Mouse (Mus musculus): ENCODE measurements around the gene F930015N05Rik. TPM values are rescaled to one million over a fixed set of nuclear protein-coding genes. Genes with fewer than 3 reads are reported as not detected.
A peak's percentile ranks its signal among the peaks of the same experiment; 100 is the strongest.

Gene F930015N05Rik
- polyA plus RNA-seq, 1 experiment = 0.66 TPM

GRCm38 (mm10) chr11:64434611-64435545 is 1.6 kb downstream of the F930015N05Rik start, which contains the start of gene Hs3st3a1:
Hs3st3a1 (plus strand) TSS chr11:64435332.
- no peaks in the 10 kb centered on the region for H3K27me3 ChIP-seq (ENCODE audit: control insufficient read depth, insufficient read depth, insufficient read length)

GRCm38 (mm10) chr11:64418969-64419368 is 17.5 kb downstream of the F930015N05Rik start:
- Histone ChIP-seq H3K36me3 (ENCODE audit: control insufficient read depth, insufficient read depth) (no peaks in the 10 kb centered on the region), H3ac (ENCODE audit: control insufficient read depth, insufficient read length) (no peak overlapping the region), H3K27me3 (ENCODE audit: control insufficient read depth, insufficient read depth, insufficient read length) (no peaks in the 10 kb centered on the region), H3K4me2 (ENCODE audit: low read depth) (no peak overlapping the region), H3K79me2 (ENCODE audit: control insufficient read depth, insufficient read depth) (no peaks in the 10 kb centered on the region), H3K4me3 (no peak overlapping the region)
- TF ChIP-seq MAX (IDR thresholded peaks at IDR 0.05; ENCODE audit: low read depth) = no peak
- no peak for TF ChIP-seq USF1 (IDR thresholded peaks at IDR 0.05; ENCODE audit: low read depth)
- TF ChIP-seq REST (IDR thresholded peaks at IDR 0.05; ENCODE audit: insufficient read depth, insufficient read length) = no peak
- TF ChIP-seq POLR2A (IDR thresholded peaks at IDR 0.05; ENCODE audit: insufficient read length, low read depth) = no peak
- TF ChIP-seq CEBPB (IDR thresholded peaks at IDR 0.05; ENCODE audit: insufficient read depth, poor library complexity, severe bottlenecking) = no peak
- TF ChIP-seq MYOG (IDR thresholded peaks at IDR 0.05; ENCODE audit: control insufficient read depth in 1 of 3, insufficient read depth in 1 of 3, insufficient read length in 2 of 3, low read depth in 2 of 3) = no peak
- no peak for TF ChIP-seq TCF12 (IDR thresholded peaks at IDR 0.05; ENCODE audit: insufficient read depth, poor library complexity, severe bottlenecking)
- no peak for TF ChIP-seq TCF3 (IDR thresholded peaks at IDR 0.05; ENCODE audit: insufficient read length, low read depth)
- TF ChIP-seq POLR2AphosphoS2 (IDR thresholded peaks at IDR 0.05; ENCODE audit: insufficient read length, low read depth) = no peak
- no peak for TF ChIP-seq MYOD1 (IDR thresholded peaks at IDR 0.05; ENCODE audit: control insufficient read depth in 1 of 3, insufficient read length in 2 of 3, low read depth in 2 of 3)

More at GRCm38 (mm10) chr11:64434611-64435545, 1.6 kb downstream of the F930015N05Rik start, which contains the start of gene Hs3st3a1:
- Histone ChIP-seq H3K79me2 (ENCODE audit: control insufficient read depth, insufficient read depth) (peaks cover 10% of the 10 kb centered on the region), H3K36me3 (ENCODE audit: control insufficient read depth, insufficient read depth) (no peaks in the 10 kb centered on the region), H3K4me3 (peak within 1 kb of the TSS; percentile 57), H3ac (ENCODE audit: control insufficient read depth, insufficient read length) (peak within 1 kb of the TSS; percentile 95), H3K4me2 (ENCODE audit: low read depth) (peak within 1 kb of the TSS; percentile 98)
- no peak for TF ChIP-seq CEBPB (IDR thresholded peaks at IDR 0.05; ENCODE audit: insufficient read depth, poor library complexity, severe bottlenecking)
- TF ChIP-seq SRF (IDR thresholded peaks at IDR 0.05; ENCODE audit: control insufficient read depth, insufficient read length, low read depth) = no peak
- TF ChIP-seq REST (IDR thresholded peaks at IDR 0.05; ENCODE audit: insufficient read depth, insufficient read length) = no peak
- no peak for TF ChIP-seq TCF3 (IDR thresholded peaks at IDR 0.05; ENCODE audit: insufficient read length, low read depth)
- TF ChIP-seq POLR2A (IDR thresholded peaks at IDR 0.05; ENCODE audit: insufficient read length, low read depth) = peak; percentile 90
- TF ChIP-seq TCF12 (IDR thresholded peaks at IDR 0.05; ENCODE audit: insufficient read depth, poor library complexity, severe bottlenecking) = no peak
- TF ChIP-seq MYOG (IDR thresholded peaks at IDR 0.05; ENCODE audit: control insufficient read depth in 1 of 3, insufficient read depth in 1 of 3, insufficient read length in 2 of 3, low read depth in 2 of 3) = no peak
- TF ChIP-seq POLR2AphosphoS2 (IDR thresholded peaks at IDR 0.05; ENCODE audit: insufficient read length, low read depth) = peak; percentile 84
- TF ChIP-seq E2F4 (IDR thresholded peaks at IDR 0.05; ENCODE audit: insufficient read depth) = no peak
- peak; percentile 53 for TF ChIP-seq MAX (IDR thresholded peaks at IDR 0.05; ENCODE audit: low read depth)
- no peak for TF ChIP-seq MYOD1 (IDR thresholded peaks at IDR 0.05; ENCODE audit: control insufficient read depth in 1 of 3, insufficient read length in 2 of 3, low read depth in 2 of 3)
- TF ChIP-seq USF1 (IDR thresholded peaks at IDR 0.05; ENCODE audit: low read depth) = peak; percentile 38

- TF ChIP-seq POLR2AphosphoS2 (IDR thresholded peaks at IDR 0.05; ENCODE audit: insufficient read length, low read depth) (no peak), E2F4 (IDR thresholded peaks at IDR 0.05; ENCODE audit: insufficient read depth) (no peak), MYOG (IDR thresholded peaks at IDR 0.05; ENCODE audit: control insufficient read depth in 1 of 3, insufficient read depth in 1 of 3, insufficient read length in 2 of 3, low read depth in 2 of 3) (no peak)
- H3K79me2 ChIP-seq (ENCODE audit: control insufficient read depth, insufficient read depth) = no peaks in the 10 kb centered on the region
- no peak overlapping the region for H3ac ChIP-seq (ENCODE audit: control insufficient read depth, insufficient read length)
- no peak overlapping the region for H3K4me3 ChIP-seq
- no peaks in the 10 kb centered on the region for H3K36me3 ChIP-seq (ENCODE audit: control insufficient read depth, insufficient read depth)
- peaks cover 5% of the 10 kb centered on the region for H3K27me3 ChIP-seq (ENCODE audit: control insufficient read depth, insufficient read depth, insufficient read length)
- no peak overlapping the region for H3K4me2 ChIP-seq (ENCODE audit: low read depth)
Observed at GRCm38 (mm10) chr11:64400534-64401093, 35.8 kb downstream of the F930015N05Rik start.

- H3K36me3 ChIP-seq (ENCODE audit: control insufficient read depth, insufficient read depth) = no peaks in the 10 kb centered on the region
- no peak overlapping the region for H3K4me3 ChIP-seq
- no peak overlapping the region for H3ac ChIP-seq (ENCODE audit: control insufficient read depth, insufficient read length)
- H3K4me2 ChIP-seq (ENCODE audit: low read depth) = no peak overlapping the region
- H3K27me3 ChIP-seq (ENCODE audit: control insufficient read depth, insufficient read depth, insufficient read length) = peaks cover 2% of the 10 kb centered on the region
- TF ChIP-seq CEBPB (IDR thresholded peaks at IDR 0.05; ENCODE audit: insufficient read depth, poor library complexity, severe bottlenecking) = no peak
- TF ChIP-seq E2F4 (IDR thresholded peaks at IDR 0.05; ENCODE audit: insufficient read depth) = no peak
- TF ChIP-seq POLR2A (IDR thresholded peaks at IDR 0.05; ENCODE audit: insufficient read length, low read depth) = no peak
- TF ChIP-seq POLR2AphosphoS2 (IDR thresholded peaks at IDR 0.05; ENCODE audit: insufficient read length, low read depth) = no peak
- no peak for TF ChIP-seq TCF3 (IDR thresholded peaks at IDR 0.05; ENCODE audit: insufficient read length, low read depth)
- no peak for TF ChIP-seq REST (IDR thresholded peaks at IDR 0.05; ENCODE audit: insufficient read depth, insufficient read length)
- no peak for TF ChIP-seq USF1 (IDR thresholded peaks at IDR 0.05; ENCODE audit: low read depth)
- TF ChIP-seq SRF (IDR thresholded peaks at IDR 0.05; ENCODE audit: control insufficient read depth, insufficient read length, low read depth) = no peak
- TF ChIP-seq MYOG (IDR thresholded peaks at IDR 0.05; ENCODE audit: control insufficient read depth in 1 of 3, insufficient read depth in 1 of 3, insufficient read length in 2 of 3, low read depth in 2 of 3) = no peak
- no peak for TF ChIP-seq MAX (IDR thresholded peaks at IDR 0.05; ENCODE audit: low read depth)
- no peak for TF ChIP-seq MYOD1 (IDR thresholded peaks at IDR 0.05; ENCODE audit: control insufficient read depth in 1 of 3, insufficient read length in 2 of 3, low read depth in 2 of 3)
- TF ChIP-seq TCF12 (IDR thresholded peaks at IDR 0.05; ENCODE audit: insufficient read depth, poor library complexity, severe bottlenecking) = no peak
- no peaks in the 10 kb centered on the region for H3K79me2 ChIP-seq (ENCODE audit: control insufficient read depth, insufficient read depth)
Observed at GRCm38 (mm10) chr11:64397612-64398011, 38.8 kb downstream of the F930015N05Rik start.

Measured in myocyte (in vitro differentiated cells).